8 mouse cellular contexts compared by ENCODE assay signal in genomic region chr9:32032521-32033185, GRCm38 (mm10).
A peak's percentile ranks its signal among the peaks of the same experiment; 100 is the strongest.
DNase-seq lines count a peak whose midpoint lies in the region; ATAC-seq and TF ChIP-seq lines count a peak whose summit lies in the region.

No protein-coding gene starts in this region.

- H3K9ac ChIP-seq in heart, embryonic 13.5 days, result peak overlapping the region; percentile 96
- peak overlapping the region; percentile 89 for H3K9ac ChIP-seq in kidney, embryonic 16.5 days (replicated peaks; ENCODE audit: low read length)
- peak overlapping the region; percentile 90 for H3K9ac ChIP-seq in lung, embryonic 14.5 days

- 1% methylated on average over 53 of the region's 94 CpGs for WGBS in heart, embryonic 13.5 days
- 1% methylated on average over 34 of the region's 94 CpGs for WGBS in kidney, embryonic 16.5 days
- under 1% methylated on average over 62 of the region's 94 CpGs for WGBS in lung, embryonic 14.5 days

- peak; percentile 50 for DNase-seq in 3134 (ENCODE audit: extremely low read depth, insufficient read length, low spot score)
- peak; percentile 52 to 56 for DNase-seq in adrenal gland, adult 18-20 months (ENCODE audit: low spot score in 2 of 2)
- peak; percentile 72 for DNase-seq in lung, embryonic 14.5 days
- peak; percentile 23 for DNase-seq in ovary, postnatal 14 days (ENCODE audit: low spot score)
- DNase-seq in urinary bladder, postnatal 4 days (ENCODE audit: low spot score in 2 of 2), result peak; percentile 38 to 62

- no peak overlapping the region; the same call in 1 of the 2 replicates for H3K27ac ChIP-seq in embryonic fibroblast, embryonic 13.5 days (ENCODE audit: insufficient read depth, low read length)
- peak overlapping the region; percentile 81 for H3K27ac ChIP-seq in heart, embryonic 13.5 days (replicated peaks)
- peak overlapping the region; percentile 71 for H3K27ac ChIP-seq in kidney, embryonic 16.5 days (ENCODE audit: low read length)
- H3K27ac ChIP-seq in lung, embryonic 14.5 days (ENCODE audit: low read depth), result peak overlapping the region; percentile 76

- H3K4me3 ChIP-seq in embryonic fibroblast, embryonic 13.5 days (ENCODE audit: insufficient read depth, low read length), result peak overlapping the region; percentile 62
- peak overlapping the region; percentile 86 for H3K4me3 ChIP-seq in heart, embryonic 13.5 days
- peak overlapping the region; percentile 66 for H3K4me3 ChIP-seq in kidney, embryonic 16.5 days (ENCODE audit: low read length)
- H3K4me3 ChIP-seq in lung, embryonic 14.5 days (ENCODE audit: low read depth, low read length), result peak overlapping the region; percentile 84

- H3K36me3 ChIP-seq in heart, embryonic 13.5 days, result no peaks in the 10 kb centered on the region
- H3K36me3 ChIP-seq in kidney, embryonic 16.5 days (ENCODE audit: insufficient read depth, low read length), result no peaks in the 10 kb centered on the region
- H3K36me3 ChIP-seq in lung, embryonic 14.5 days (ENCODE audit: insufficient read depth), result no peaks in the 10 kb centered on the region

- TF ChIP-seq POLR2A in embryonic fibroblast, embryonic 13.5 days (IDR thresholded peaks at IDR 0.05; ENCODE audit: low read depth, low read length), result no peak

- no peaks in the 10 kb centered on the region for H3K27me3 ChIP-seq in heart, embryonic 13.5 days (replicated peaks)
- H3K27me3 ChIP-seq in kidney, embryonic 16.5 days (ENCODE audit: insufficient read depth, low read length), result no peaks in the 10 kb centered on the region
- no peaks in the 10 kb centered on the region for H3K27me3 ChIP-seq in lung, embryonic 14.5 days (ENCODE audit: insufficient read depth, low read length)

- no peak for TF ChIP-seq CTCF in embryonic fibroblast, embryonic 13.5 days (IDR thresholded peaks at IDR 0.05; ENCODE audit: borderline replicate concordance, insufficient read depth, low read length)
- no peak for TF ChIP-seq CTCF in lung, embryonic 14.5 days (IDR thresholded peaks at IDR 0.05; ENCODE audit: low read depth)

- H3K4me1 ChIP-seq in embryonic fibroblast, embryonic 13.5 days (ENCODE audit: control insufficient read depth, insufficient read depth, low read length), result peaks cover 4% of the 10 kb centered on the region; the same call in 1 of the 2 replicates
- peaks cover 67% of the 10 kb centered on the region for H3K4me1 ChIP-seq in heart, embryonic 13.5 days
- peaks cover 25% of the 10 kb centered on the region for H3K4me1 ChIP-seq in kidney, embryonic 16.5 days (ENCODE audit: insufficient read depth, low read length)
- peaks cover 20% of the 10 kb centered on the region for H3K4me1 ChIP-seq in lung, embryonic 14.5 days (ENCODE audit: insufficient read depth)

- no peaks in the 10 kb centered on the region for H3K9me3 ChIP-seq in heart, embryonic 13.5 days
- H3K9me3 ChIP-seq in kidney, embryonic 16.5 days (ENCODE audit: low read length), result no peaks in the 10 kb centered on the region
- no peaks in the 10 kb centered on the region for H3K9me3 ChIP-seq in lung, embryonic 14.5 days (ENCODE audit: low read depth, low read length)

- H3K4me2 ChIP-seq in heart, embryonic 13.5 days, result peak overlapping the region; percentile 74
- H3K4me2 ChIP-seq in kidney, embryonic 16.5 days (replicated peaks; ENCODE audit: low read depth, low read length), result peak overlapping the region; percentile 71
- H3K4me2 ChIP-seq in lung, embryonic 14.5 days, result peak overlapping the region; percentile 63

- no peak for ATAC-seq in heart, embryonic 13.5 days (ENCODE audit: extremely low read depth, insufficient number of reproducible peaks, low FRiP score, low TSS enrichment)
- ATAC-seq in kidney, embryonic 16.5 days (ENCODE audit: low FRiP score, low TSS enrichment), result peak; percentile 60
- peak; percentile 55 for ATAC-seq in lung, embryonic 14.5 days (ENCODE audit: insufficient read depth)
